Mouse (Mus musculus): ENCODE measurements at regions not wholly inside any gene's neighbourhood (a gene's known extent, or its start where the extent isn't known, plus 50 kb on each side); places are given as distances from the start of the nearest gene placed in this dataset.

DNA sequence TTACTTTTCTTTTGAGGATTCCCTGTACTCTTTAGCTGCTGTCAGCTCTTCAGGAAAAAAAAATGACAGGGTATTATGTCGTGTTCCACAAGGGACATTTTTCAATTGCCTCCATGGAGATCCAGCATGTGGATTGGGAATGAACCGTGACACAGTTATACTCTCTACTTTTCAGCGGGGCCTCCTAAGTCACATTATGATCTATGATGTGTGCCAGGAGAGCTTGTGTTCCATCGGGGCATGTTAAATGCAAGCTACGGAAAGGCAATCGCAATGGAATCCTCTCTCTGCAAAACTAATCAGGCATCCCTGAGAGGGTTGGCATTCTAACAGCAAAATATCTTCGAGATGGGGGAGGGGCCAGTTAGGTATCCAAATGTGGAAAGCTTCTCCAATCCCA, 92.7 kb upstream of the Cachd1 start:
- H3K27me3 ChIP-seq (ENCODE audit: control insufficient read depth, insufficient read depth, low read length) = no peaks in the 10 kb centered on the region
- H3K36me3 ChIP-seq (replicated peaks; ENCODE audit: control insufficient read depth, insufficient read depth, low read depth) = no peaks in the 10 kb centered on the region
- H3K4me3 ChIP-seq (ENCODE audit: insufficient read depth in 1 of 2, low read depth in 2 of 2, low read length in 2 of 2) = no peak overlapping the region
- H3K4me2 ChIP-seq (ENCODE audit: low read depth) = no peak overlapping the region
- no peaks in the 10 kb centered on the region for H3K4me1 ChIP-seq (replicated peaks; ENCODE audit: control insufficient read depth in 2 of 2, insufficient read depth in 2 of 2, low read length in 1 of 2)
- H3K9me3 ChIP-seq (ENCODE audit: control insufficient read depth, low read length) = no peaks in the 10 kb centered on the region
- no peak for DNase-seq (ENCODE audit: low read depth in 3 of 3, low spot score in 3 of 3)
- TF ChIP-seq EP300 (IDR thresholded peaks at IDR 0.05; ENCODE audit: low read depth) = no peak
- no peak for TF ChIP-seq CTCF (IDR thresholded peaks at IDR 0.05; ENCODE audit: low read depth)
- no peak overlapping the region for H3K27ac ChIP-seq
- WGBS (ENCODE audit: insufficient replicate concordance) = 65% methylated on average over 7 of the region's 7 CpGs
- H3K9ac ChIP-seq (replicated peaks) = no peak overlapping the region
- no peak for ATAC-seq (ENCODE audit: insufficient read depth)

GRCm38 (mm10) chr4:100700002-100700401, 76.5 kb upstream of the Cachd1 start:
- no peak overlapping the region for H3K9ac ChIP-seq (replicated peaks)
- H3K4me1 ChIP-seq (replicated peaks; ENCODE audit: control insufficient read depth in 2 of 2, insufficient read depth in 2 of 2, low read length in 1 of 2) = no peaks in the 10 kb centered on the region
- H3K9me3 ChIP-seq (ENCODE audit: control insufficient read depth, low read length) = no peaks in the 10 kb centered on the region
- no peak for ATAC-seq (ENCODE audit: insufficient read depth)
- H3K27ac ChIP-seq = no peak overlapping the region
- H3K4me3 ChIP-seq (ENCODE audit: insufficient read depth in 1 of 2, low read depth in 2 of 2, low read length in 2 of 2) = no peak overlapping the region
- H3K27me3 ChIP-seq (ENCODE audit: control insufficient read depth, insufficient read depth, low read length) = no peaks in the 10 kb centered on the region
- WGBS (ENCODE audit: insufficient replicate concordance) = 64% methylated on average over 5 of the region's 5 CpGs
- H3K4me2 ChIP-seq (ENCODE audit: low read depth) = no peak overlapping the region
- TF ChIP-seq CTCF (IDR thresholded peaks at IDR 0.05; ENCODE audit: low read depth) = no peak
- TF ChIP-seq EP300 (IDR thresholded peaks at IDR 0.05; ENCODE audit: low read depth) = no peak
- DNase-seq (ENCODE audit: low read depth in 3 of 3, low spot score in 3 of 3) = no peak
- H3K36me3 ChIP-seq (replicated peaks; ENCODE audit: control insufficient read depth, insufficient read depth, low read depth) = no peaks in the 10 kb centered on the region

GRCm38 (mm10) chr4:100700418-100700817, 76.1 kb upstream of the Cachd1 start:
- Histone ChIP-seq H3K4me3 (ENCODE audit: insufficient read depth in 1 of 2, low read depth in 2 of 2, low read length in 2 of 2) (no peak overlapping the region), H3K4me2 (ENCODE audit: low read depth) (no peak overlapping the region), H3K9ac (replicated peaks) (no peak overlapping the region), H3K27ac (no peak overlapping the region), H3K36me3 (replicated peaks; ENCODE audit: control insufficient read depth, insufficient read depth, low read depth) (no peaks in the 10 kb centered on the region), H3K9me3 (ENCODE audit: control insufficient read depth, low read length) (no peaks in the 10 kb centered on the region), H3K4me1 (replicated peaks; ENCODE audit: control insufficient read depth in 2 of 2, insufficient read depth in 2 of 2, low read length in 1 of 2) (no peaks in the 10 kb centered on the region), H3K27me3 (ENCODE audit: control insufficient read depth, insufficient read depth, low read length) (no peaks in the 10 kb centered on the region)
- DNase-seq (ENCODE audit: low read depth in 3 of 3, low spot score in 3 of 3) = no peak
- no peak for ATAC-seq (ENCODE audit: insufficient read depth)
- WGBS (ENCODE audit: insufficient replicate concordance) = 45% methylated on average over 5 of the region's 5 CpGs
- TF ChIP-seq EP300 (IDR thresholded peaks at IDR 0.05; ENCODE audit: low read depth) (no peak), CTCF (IDR thresholded peaks at IDR 0.05; ENCODE audit: low read depth) (no peak)

GRCm38 (mm10) chr4:100705960-100706359, 70.5 kb upstream of the Cachd1 start:
- H3K4me1 ChIP-seq (replicated peaks; ENCODE audit: control insufficient read depth in 2 of 2, insufficient read depth in 2 of 2, low read length in 1 of 2) = no peaks in the 10 kb centered on the region
- no peak overlapping the region for H3K27ac ChIP-seq
- DNase-seq (ENCODE audit: low read depth in 3 of 3, low spot score in 3 of 3) (no peak), ATAC-seq (ENCODE audit: insufficient read depth) (no peak)
- H3K36me3 ChIP-seq (replicated peaks; ENCODE audit: control insufficient read depth, insufficient read depth, low read depth) = no peaks in the 10 kb centered on the region
- no peaks in the 10 kb centered on the region for H3K27me3 ChIP-seq (ENCODE audit: control insufficient read depth, insufficient read depth, low read length)
- no peaks in the 10 kb centered on the region for H3K9me3 ChIP-seq (ENCODE audit: control insufficient read depth, low read length)
- H3K9ac ChIP-seq (replicated peaks) = no peak overlapping the region
- TF ChIP-seq CTCF (IDR thresholded peaks at IDR 0.05; ENCODE audit: low read depth) (no peak), EP300 (IDR thresholded peaks at IDR 0.05; ENCODE audit: low read depth) (no peak)
- no peak overlapping the region for H3K4me3 ChIP-seq (ENCODE audit: insufficient read depth in 1 of 2, low read depth in 2 of 2, low read length in 2 of 2)
- 28% methylated on average over 6 of the region's 6 CpGs for WGBS (ENCODE audit: insufficient replicate concordance)
- no peak overlapping the region for H3K4me2 ChIP-seq (ENCODE audit: low read depth)

DNA sequence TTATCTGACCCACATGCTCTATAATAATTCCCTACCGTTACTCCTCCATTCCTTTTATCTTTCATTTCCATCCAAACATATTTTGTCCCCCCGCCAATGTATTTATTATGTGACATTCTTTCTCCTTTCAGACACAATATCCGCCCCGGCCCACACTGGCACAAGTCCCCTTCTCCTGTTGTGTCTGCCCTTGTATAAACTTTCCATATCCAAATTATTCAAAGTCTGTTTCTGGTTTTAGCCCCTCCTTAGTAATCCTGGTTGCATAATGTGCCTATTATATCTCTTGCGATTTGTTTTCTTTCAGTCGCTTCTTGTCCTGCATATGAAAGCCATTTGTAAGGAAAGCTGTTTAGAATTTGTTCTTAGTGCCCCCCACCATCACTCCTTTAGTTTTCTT, 69.3 kb upstream of the Cachd1 start:
- TF ChIP-seq CTCF (IDR thresholded peaks at IDR 0.05; ENCODE audit: low read depth) = no peak
- TF ChIP-seq EP300 (IDR thresholded peaks at IDR 0.05; ENCODE audit: low read depth) = no peak

More for the DNA sequence above, 69.3 kb upstream of the Cachd1 start:
- H3K36me3 ChIP-seq (replicated peaks; ENCODE audit: control insufficient read depth, insufficient read depth, low read depth) = no peaks in the 10 kb centered on the region
- 61% methylated on average over 6 of the region's 6 CpGs for WGBS (ENCODE audit: insufficient replicate concordance)
- no peaks in the 10 kb centered on the region for H3K27me3 ChIP-seq (ENCODE audit: control insufficient read depth, insufficient read depth, low read length)
- no peak for ATAC-seq (ENCODE audit: insufficient read depth)
- no peaks in the 10 kb centered on the region for H3K9me3 ChIP-seq (ENCODE audit: control insufficient read depth, low read length)
- no peaks in the 10 kb centered on the region for H3K4me1 ChIP-seq (replicated peaks; ENCODE audit: control insufficient read depth in 2 of 2, insufficient read depth in 2 of 2, low read length in 1 of 2)
- no peak overlapping the region for H3K4me2 ChIP-seq (ENCODE audit: low read depth)
- DNase-seq (ENCODE audit: low read depth in 3 of 3, low spot score in 3 of 3) = no peak
- H3K9ac ChIP-seq (replicated peaks) = no peak overlapping the region
- no peak overlapping the region for H3K4me3 ChIP-seq (ENCODE audit: insufficient read depth in 1 of 2, low read depth in 2 of 2, low read length in 2 of 2)
- no peak overlapping the region for H3K27ac ChIP-seq

Measured in liver, embryonic 14.5 days (tissue).